In genomic region chr10:29824413-29824812, GRCm38 (mm10) we compare ENCODE assay signal across 17 mouse cellular contexts.
DNase-seq lines count a peak whose midpoint lies in the region; ATAC-seq and TF ChIP-seq lines count a peak whose summit lies in the region.
"Had no signal": no experiment of that assay in that cellular context is flagged by ENCODE, and none has a peak within 500 bp of the region (broad histone marks: within the 10 kb centered on the region; RNA-seq: fewer than 3 reads in every experiment).

No protein-coding gene starts in this region.

- no peaks in the 10 kb centered on the region for H3K9me3 ChIP-seq in forebrain, postnatal 0 days (ENCODE audit: low read length)
- H3K9me3 ChIP-seq in forebrain, embryonic 11.5 days (ENCODE audit: control insufficient read depth, low read length): no peaks in the 10 kb centered on the region
- H3K9me3 ChIP-seq: embryonic facial prominence, embryonic 12.5 days; heart, embryonic 12.5 days; hindbrain, embryonic 10.5 days; intestine, embryonic 15.5 days had no signal

- H3K4me2 ChIP-seq in forebrain, postnatal 0 days (ENCODE audit: low read depth): no peak overlapping the region
- no peak overlapping the region for H3K4me2 ChIP-seq in forebrain, embryonic 11.5 days (ENCODE audit: low read depth, low read length, severe bottlenecking)
- H3K4me2 ChIP-seq: embryonic facial prominence, embryonic 12.5 days; heart, embryonic 12.5 days; hindbrain, embryonic 14.5 days; intestine, embryonic 15.5 days had no signal

- no peak overlapping the region for H3K4me3 ChIP-seq in forebrain, postnatal 0 days (ENCODE audit: low read depth, low read length)
- no peak overlapping the region for H3K4me3 ChIP-seq in forebrain, embryonic 11.5 days (ENCODE audit: low read depth, low read length)
- no peak overlapping the region for H3K4me3 ChIP-seq in cortical plate, adult 2 months (ENCODE audit: insufficient read depth, low read length)
- H3K4me3 ChIP-seq: embryonic facial prominence, embryonic 12.5 days; heart, embryonic 12.5 days; hindbrain, embryonic 10.5 days; intestine, embryonic 15.5 days had no signal

- DNase-seq in forebrain, postnatal 0 days: peak; percentile 32
- no peak for DNase-seq in forebrain, embryonic 11.5 days (ENCODE audit: low spot score)
- DNase-seq in left cerebral cortex, postnatal 14 days (ENCODE audit: low spot score in 2 of 2): peak; percentile 13 to 55
- DNase-seq in left cerebral cortex, postnatal 4 days: no peak
- DNase-seq in gastrocnemius, adult 18-20 months (ENCODE audit: low spot score): no peak
- DNase-seq: adrenal gland, adult 2 months; adrenal gland, postnatal 25 days; cerebellum, adult 2 months; cerebellum, postnatal 10 days; embryo, embryonic 11 days; gastrocnemius, postnatal 14 days had no signal

- intact Hi-C loops in left cerebral cortex, postnatal 14 days (cut with DNase I): no loop called here
- intact Hi-C loops in left cerebral cortex, postnatal 4 days (cut with DNase I): no loop called here

- H3K27me3 ChIP-seq in forebrain, postnatal 0 days (ENCODE audit: insufficient read depth, low read length): no peaks in the 10 kb centered on the region
- H3K27me3 ChIP-seq in forebrain, embryonic 11.5 days (ENCODE audit: control insufficient read depth, insufficient read depth, low read length): no peaks in the 10 kb centered on the region
- H3K27me3 ChIP-seq: embryonic facial prominence, embryonic 12.5 days; heart, embryonic 12.5 days; intestine, embryonic 15.5 days had no signal

- no peak overlapping the region for H3K9ac ChIP-seq in forebrain, postnatal 0 days
- no peak overlapping the region for H3K9ac ChIP-seq in forebrain, embryonic 11.5 days (ENCODE audit: low read length)
- H3K9ac ChIP-seq: embryonic facial prominence, embryonic 12.5 days; heart, embryonic 12.5 days; hindbrain, embryonic 14.5 days; intestine, embryonic 15.5 days had no signal

- H3K4me1 ChIP-seq in forebrain, postnatal 0 days (ENCODE audit: insufficient read depth): 0 out of 2 replicates have a peak, but pooled peaks cover 4% of the 10 kb centered on the region
- no peaks in the 10 kb centered on the region for H3K4me1 ChIP-seq in forebrain, embryonic 11.5 days (replicated peaks; ENCODE audit: control insufficient read depth, insufficient read depth, low read length)
- peaks cover 1% of the 10 kb centered on the region; the same call in 1 of the 2 replicates for H3K4me1 ChIP-seq in cortical plate, adult 2 months (ENCODE audit: control insufficient read depth, insufficient read depth, low read length)
- H3K4me1 ChIP-seq: embryonic facial prominence, embryonic 12.5 days; heart, embryonic 12.5 days; hindbrain, embryonic 10.5 days; intestine, embryonic 15.5 days had no signal

- ATAC-seq in forebrain, postnatal 0 days: no peak
- no peak for ATAC-seq in forebrain, embryonic 11.5 days (replicated peaks; ENCODE audit: low FRiP score)
- ATAC-seq: intestine, embryonic 15.5 days had no signal

- no peaks in the 10 kb centered on the region for H3K36me3 ChIP-seq in forebrain, postnatal 0 days (ENCODE audit: insufficient read depth)
- H3K36me3 ChIP-seq in forebrain, embryonic 11.5 days (ENCODE audit: control insufficient read depth, insufficient read depth, low read length): no peaks in the 10 kb centered on the region
- H3K36me3 ChIP-seq: embryonic facial prominence, embryonic 12.5 days; heart, embryonic 12.5 days; hindbrain, embryonic 10.5 days; intestine, embryonic 15.5 days had no signal

- TF ChIP-seq CTCF in forebrain, postnatal 0 days (IDR thresholded peaks at IDR 0.05; ENCODE audit: low read depth): no peak
- no peak for TF ChIP-seq CTCF in cortical plate, adult 2 months (IDR thresholded peaks at IDR 0.05; ENCODE audit: extremely low read depth, insufficient read depth, low read length)

- no peak for TF ChIP-seq POLR2A in cortical plate, adult 2 months (IDR thresholded peaks at IDR 0.05; ENCODE audit: extremely low read depth, insufficient read depth, low read length)

- H3K27ac ChIP-seq in forebrain, postnatal 0 days (ENCODE audit: low read depth, low read length): 0 out of 2 replicates have a peak overlapping the region, but pooled peaks have one; percentile 22
- no peak overlapping the region for H3K27ac ChIP-seq in forebrain, embryonic 11.5 days (ENCODE audit: low read depth, low read length)
- H3K27ac ChIP-seq in cortical plate, adult 2 months (ENCODE audit: insufficient read depth, low read length): 0 out of 2 replicates have a peak overlapping the region, but pooled peaks have one; percentile 71
- H3K27ac ChIP-seq: embryonic facial prominence, embryonic 12.5 days; hindbrain, embryonic 10.5 days; hindbrain, embryonic 14.5 days; intestine, embryonic 15.5 days had no signal

Comparison
In these comparisons a context has a peak if more than half of its experiments do, and no peak if none do; other contexts are left out.
1. DNase-seq: peak in forebrain, postnatal 0 days (single experiment) and left cerebral cortex, postnatal 14 days (2 of 2); none in forebrain, embryonic 11.5 days (single experiment), left cerebral cortex, postnatal 4 days (single experiment) and gastrocnemius, adult 18-20 months (single experiment).